Mouse (Mus musculus): ENCODE measurements around the gene Zfp9.

DNA sequence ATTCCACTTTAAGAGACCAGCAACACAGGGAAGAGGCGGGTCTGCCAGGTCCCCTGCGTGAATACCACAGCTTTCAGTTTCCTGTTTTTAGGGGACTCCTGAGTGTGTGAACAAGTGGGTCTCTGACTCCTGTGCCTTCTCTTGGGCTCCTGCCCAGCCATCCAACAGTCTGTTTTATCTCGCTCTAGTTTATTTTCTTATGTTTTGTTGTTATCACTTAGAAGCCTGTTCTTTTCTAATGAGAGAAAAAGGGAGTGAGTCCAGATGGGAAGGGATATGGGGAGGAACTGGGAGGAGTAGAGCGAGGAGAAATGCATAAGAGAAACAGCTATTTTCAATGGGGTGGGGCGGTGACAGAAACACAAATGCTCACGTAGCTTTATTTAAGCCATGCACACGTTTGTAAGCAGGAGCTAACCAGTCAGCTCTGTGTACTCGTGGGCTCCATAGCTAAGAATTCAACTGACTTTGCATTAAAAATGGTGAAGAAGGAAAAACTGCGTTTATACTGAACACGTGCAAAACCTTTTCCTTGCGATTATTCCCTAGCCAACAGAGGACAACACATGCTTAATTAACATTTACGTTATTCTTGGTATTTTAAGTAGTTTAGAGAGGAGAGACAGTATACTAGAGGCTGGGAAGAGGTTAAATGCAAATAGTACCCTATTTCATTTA is 34.4 kb upstream of the Zfp9 start:
- TF ChIP-seq CTCF (IDR thresholded peaks at IDR 0.05; ENCODE audit: low read depth), result no peak
- no peak for TF ChIP-seq EP300 (IDR thresholded peaks at IDR 0.05; ENCODE audit: low read depth)
